Mouse (Mus musculus): ENCODE data around the gene Hoxa3.

Hoxa3 gene

DNA sequence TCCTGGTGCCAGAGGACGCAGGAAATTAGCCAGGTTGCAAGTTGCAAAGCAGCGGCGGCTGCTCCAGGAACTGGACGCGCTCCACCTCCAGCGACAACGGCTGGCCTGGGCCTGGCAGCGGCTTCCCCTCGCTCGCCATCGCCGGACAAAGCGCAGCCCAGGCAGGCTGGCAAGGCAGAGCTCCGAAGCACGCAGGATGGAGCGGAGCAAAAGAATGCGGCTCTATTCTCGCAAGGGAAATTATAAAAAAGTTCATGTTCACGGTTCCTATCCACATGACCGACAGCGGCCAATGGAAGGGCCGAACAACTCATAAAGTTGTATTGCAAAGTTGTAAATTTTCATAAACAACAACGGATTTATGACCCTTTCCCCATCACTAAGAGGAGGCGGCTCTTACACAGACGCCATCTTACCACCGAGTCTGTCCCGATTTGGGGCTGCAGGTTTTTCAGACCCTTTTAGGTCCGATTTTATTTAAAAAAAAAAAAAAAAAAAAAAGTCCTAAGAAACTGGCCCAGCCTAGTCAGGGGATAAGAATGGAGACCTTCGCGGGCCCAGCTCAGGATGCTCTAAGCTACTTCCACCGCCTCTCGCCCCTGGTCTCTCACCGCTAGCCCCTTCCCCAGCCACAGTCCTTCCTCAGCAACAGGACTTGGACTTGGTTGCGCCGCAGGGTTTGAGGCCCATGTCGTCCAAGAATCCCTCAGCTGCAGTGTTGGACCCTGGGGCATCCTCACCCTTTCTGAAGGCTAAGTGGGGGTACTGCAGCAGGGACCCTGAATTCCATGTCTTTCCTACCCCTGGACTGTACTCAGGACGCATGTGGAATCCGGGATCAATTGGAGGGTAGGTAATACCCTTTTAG, at the start of gene Hoxa3, which contains the start of gene Gm28308:
Hoxa3 (minus strand) TSS at position 218 of the 868 bp plus-strand sequence.
Gm28308 (minus strand) TSS at position 221 of the 868 bp plus-strand sequence.
- no peak for DNase-seq (ENCODE audit: low spot score in 2 of 2)

DNA sequence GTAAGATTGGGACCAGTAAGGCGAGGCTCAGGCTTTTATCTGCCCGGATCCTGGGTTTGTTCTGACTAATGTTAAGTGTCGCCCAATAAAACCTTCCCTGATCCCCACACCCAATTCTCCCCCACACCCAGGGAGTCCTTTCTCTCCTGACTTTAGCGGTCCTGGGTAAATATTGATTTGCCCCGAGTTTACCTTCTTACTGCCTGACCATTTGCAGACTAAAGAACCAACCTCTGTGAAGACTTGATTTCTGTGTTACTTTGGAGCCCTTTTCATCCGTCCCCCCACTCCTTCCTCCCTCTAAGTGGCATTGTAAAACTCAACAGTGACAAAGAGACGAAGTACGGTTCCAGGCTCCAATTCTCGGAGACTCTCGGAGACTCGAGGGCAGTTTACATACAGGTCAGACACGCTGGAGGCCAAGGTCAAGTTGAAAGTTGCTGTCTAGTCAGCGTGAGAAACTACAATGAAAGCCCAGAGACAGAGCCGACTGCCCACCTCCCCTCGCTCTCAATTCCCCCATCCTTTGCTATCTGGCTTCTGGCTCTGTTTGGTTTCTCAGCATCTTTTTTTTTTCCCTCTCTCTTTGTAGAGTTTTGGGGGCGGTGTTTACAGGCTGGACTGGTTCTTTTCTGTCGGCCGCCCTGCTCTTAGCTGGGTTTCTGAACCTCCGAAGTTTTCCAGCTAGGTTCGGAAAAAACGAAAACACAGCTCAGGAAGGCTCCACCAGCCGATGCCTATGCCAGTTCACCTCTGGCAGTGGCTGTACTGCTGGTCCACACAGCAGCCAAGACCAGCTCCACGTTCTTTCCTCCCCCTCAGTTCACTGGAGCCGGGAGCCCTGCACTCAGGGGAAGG, 49.6 kb upstream of the Hoxa3 start:
- DNase-seq (ENCODE audit: low spot score in 2 of 2), result no peak

DNA sequence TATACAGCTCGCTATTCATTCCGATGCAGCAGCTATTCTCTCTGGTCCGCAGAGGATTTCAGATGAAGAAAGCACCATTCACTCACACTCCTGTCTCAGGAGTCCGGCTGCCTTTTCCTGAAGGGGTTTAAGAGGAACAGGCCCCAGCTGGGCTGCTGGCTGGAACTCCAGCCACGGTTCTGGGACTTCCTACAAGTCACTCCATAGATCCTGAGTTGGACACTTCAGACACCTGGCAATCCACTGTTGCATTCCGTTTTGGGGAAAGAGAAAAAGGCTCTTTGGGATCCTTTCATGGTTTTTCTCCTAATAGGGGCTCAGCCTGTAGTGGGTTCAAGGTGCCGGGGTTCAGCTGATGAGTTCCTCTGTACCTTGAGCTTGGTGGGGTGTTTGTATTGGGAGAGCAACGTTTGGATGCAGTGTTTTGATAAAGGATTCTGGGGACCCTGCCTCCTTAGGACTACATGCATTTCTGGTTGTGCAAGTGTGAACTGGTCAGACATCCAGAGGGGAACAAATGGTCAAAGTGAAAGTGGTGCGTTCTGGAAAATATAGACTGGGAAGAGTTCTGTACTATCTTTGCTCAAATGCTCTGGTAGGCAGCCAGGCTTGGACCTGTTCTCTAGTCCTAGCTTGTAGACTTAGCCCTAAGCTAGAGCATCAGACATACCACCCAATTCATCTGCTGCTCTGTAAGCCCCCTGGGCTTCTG, 48.8 kb upstream of the Hoxa3 start:
- DNase-seq (ENCODE audit: low spot score in 2 of 2), result no peak

DNA sequence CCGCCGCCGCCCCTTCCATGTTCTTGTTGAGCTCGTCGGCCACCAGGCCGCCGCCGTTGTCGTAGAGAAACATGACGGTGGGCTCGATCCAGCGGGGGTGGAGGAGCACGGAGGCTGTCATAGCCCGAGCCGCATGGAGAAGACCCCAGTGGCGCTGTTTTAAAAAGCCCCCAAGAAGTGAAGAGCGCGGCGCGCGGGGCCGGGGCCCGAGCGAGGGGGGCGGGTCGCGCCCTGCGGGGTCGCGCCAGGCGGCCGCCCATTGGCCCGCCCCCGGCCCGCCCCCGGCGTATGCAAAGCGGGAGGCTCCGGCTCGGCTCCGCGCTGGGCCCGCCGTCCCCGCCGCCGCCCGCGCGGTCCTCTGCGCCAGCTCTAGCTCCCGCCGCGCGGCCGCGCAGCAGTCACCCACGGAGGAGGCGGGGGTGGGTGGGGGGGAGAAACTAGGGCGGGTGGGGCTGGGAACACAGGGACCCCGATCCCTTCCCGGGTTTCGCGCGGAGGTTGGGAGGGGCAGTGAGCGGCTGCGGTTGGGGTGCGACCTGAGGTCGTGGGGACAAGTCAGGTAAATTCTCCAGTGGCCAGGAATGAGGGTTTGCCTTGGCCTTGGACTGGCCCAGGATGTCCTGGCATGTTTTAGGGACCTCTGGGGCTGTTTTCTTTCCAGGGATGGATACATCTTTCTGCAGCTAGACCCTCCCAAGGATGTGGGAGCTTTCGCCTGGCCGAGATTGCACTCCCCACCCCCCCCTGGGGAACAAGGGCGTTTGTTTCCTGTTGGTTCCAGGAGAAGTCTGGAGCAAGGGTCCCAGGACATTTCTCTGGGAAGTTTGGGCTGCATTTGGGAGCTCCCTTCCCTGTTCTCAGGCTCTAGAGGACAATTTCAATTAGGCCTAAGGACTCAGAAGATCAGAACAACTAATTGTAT, 47.8 kb upstream of the Hoxa3 start, which contains the start of gene Hoxa13:
Hoxa13 (minus strand) TSS at position 227 of the 922 bp plus-strand sequence.
- no peak for DNase-seq (ENCODE audit: low spot score in 2 of 2)

DNA sequence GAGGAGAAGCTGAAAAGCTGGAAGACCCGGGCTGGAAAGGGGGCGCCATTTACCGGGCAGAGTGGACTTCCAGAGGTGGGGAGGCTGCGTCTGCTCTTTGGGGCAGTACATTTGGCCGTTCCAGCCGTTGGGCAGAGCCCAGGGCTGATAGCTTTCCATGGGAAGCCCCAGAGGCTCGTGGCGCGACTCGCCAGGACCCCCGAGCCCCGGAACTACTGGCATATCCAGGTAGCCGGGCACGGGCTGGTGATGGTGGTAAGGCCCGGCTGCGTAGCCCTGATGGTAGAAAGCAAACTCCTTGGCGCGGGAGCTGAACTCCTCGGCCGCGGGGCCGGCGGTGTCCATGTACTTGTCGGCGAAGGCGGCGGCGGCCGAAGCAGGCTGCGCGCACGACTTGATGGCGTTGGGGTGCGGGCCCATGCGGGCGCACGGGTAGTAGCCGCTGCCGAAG, 46.7 kb upstream of the Hoxa3 start:
- no peak for DNase-seq (ENCODE audit: low spot score in 2 of 2)

DNA sequence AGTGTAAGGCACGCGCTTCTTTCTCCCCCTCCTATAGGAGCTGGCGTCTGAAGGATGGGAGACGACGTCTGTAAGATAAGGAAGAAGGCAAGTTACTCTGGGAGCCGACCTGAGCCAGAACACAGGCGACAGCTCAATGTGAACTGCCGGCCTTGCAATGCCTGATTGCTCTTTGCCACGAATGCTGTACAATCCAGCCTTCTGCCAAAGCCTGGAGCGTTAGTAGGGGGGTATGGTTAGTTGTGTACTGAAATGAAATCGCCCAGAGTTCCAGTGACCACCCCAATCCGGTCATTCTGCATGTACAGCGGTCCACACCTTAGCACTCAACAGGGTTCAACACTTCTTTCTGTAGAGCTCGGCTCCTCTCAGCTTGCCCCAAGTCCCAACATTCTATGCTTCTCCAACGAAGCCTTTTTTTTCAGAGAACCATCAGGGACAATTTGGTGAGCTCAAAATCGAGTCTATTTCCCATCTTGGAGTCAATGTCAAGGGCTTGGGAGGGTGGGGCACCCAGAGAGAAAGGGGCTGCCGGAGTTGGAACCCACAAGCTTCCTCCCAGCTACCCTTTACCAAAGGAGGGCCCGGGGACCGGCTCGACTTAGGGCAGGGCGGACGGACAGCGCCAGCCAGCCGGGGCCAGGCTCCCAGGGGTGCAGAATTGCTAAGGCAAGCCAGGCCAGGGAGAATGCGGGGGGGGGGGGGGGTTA, 46.1 kb upstream of the Hoxa3 start:
- no peak for DNase-seq (ENCODE audit: low spot score in 2 of 2)

DNA sequence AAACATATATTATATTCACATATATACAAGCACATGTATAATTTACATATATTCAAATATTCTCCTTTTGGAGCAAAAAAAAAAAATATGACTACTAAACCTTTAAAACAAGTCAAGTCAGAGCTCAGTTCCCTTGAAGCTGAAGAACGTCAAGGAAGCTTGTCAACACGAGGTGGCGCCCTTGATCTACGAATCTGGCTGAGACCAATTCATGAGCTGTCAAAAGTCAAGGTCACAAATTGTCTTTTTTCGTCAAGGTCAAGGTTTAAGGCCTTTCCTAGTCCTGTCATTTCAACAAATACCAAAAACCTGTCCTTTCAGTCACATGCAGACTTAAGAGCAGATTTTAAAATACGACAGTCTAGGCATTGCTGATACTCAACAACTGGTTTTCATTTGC, 43.8 kb upstream of the Hoxa3 start:
- DNase-seq (ENCODE audit: low spot score in 2 of 2), result peak; percentile 62 to 65

DNA sequence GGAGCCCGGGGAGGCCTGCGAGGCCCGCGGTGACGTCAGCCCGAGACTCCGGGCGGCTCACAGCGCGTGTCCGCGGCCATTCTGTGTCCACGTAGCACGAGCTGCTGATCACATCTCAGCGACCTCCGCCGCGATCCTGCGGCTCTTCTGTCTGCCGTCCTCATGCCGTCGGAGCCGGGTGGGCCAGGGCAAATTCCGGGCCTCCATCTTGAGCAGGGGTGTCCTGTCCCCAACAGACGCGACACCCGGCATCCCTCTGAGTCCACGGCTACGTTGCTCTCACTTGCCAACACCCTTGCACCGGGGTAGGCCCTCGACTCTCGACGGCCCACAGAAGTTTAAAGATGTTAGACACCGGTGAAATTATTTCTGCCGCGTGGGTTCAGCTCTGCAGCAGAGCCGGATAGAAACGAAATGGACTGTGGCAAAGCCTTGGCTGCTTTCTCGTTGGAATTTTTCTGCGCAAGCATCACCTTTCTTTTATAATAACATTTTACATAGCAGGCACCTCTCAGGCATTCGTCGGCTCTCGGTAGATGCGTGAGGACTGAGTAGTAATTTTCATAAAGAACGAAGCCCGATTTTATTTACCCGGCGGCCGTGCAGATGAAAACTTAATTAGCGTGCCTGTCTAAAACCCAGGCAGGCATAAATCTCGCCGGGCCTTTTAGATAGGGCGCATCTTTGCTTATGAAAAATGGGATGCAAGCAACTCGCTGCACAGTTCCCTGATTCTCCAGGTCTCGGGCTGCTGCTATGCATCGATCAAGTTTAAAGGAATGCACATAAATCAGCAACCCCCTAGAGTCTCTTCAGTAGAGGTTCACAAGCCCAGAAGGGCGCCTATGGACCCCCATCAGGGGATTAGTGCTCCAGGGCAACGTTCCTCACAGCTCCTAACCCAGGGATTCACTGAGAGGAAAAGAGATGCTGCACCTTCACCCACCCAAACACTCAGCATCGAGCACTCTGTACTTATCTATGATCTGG, 40.7 kb upstream of the Hoxa3 start:
- DNase-seq (ENCODE audit: low spot score in 2 of 2), result no peak

DNA sequence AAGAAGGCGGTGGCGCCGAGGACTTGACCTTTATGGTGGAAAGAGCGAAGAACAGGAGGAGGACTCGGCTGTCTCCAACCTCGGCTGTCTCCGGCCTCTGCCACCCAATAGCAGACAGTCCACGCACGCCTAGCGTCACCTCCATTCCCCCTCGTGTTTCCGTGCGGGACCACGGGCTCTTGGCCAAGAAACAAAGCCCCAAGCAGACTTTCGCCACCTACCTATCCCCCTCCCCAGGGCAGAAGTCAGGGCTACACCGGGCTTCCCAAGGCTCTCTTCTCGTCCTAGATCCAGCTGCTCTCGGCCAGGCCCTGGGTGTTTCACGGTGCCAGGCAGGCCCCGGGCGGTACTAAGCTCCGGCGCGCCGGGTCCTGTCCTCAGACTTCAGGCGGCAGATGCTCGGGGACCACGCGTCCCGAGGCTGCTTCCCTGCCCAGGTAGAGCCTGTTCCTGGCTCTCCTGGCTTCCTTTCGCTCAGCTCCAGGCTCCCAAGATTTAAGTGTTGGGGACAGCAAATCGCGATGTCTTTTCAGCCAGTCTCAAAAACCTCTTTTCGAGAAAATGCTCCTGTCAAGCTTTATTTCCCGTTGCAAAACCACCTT, 39.7 kb upstream of the Hoxa3 start:
- DNase-seq (ENCODE audit: low spot score in 2 of 2), result no peak

DNA sequence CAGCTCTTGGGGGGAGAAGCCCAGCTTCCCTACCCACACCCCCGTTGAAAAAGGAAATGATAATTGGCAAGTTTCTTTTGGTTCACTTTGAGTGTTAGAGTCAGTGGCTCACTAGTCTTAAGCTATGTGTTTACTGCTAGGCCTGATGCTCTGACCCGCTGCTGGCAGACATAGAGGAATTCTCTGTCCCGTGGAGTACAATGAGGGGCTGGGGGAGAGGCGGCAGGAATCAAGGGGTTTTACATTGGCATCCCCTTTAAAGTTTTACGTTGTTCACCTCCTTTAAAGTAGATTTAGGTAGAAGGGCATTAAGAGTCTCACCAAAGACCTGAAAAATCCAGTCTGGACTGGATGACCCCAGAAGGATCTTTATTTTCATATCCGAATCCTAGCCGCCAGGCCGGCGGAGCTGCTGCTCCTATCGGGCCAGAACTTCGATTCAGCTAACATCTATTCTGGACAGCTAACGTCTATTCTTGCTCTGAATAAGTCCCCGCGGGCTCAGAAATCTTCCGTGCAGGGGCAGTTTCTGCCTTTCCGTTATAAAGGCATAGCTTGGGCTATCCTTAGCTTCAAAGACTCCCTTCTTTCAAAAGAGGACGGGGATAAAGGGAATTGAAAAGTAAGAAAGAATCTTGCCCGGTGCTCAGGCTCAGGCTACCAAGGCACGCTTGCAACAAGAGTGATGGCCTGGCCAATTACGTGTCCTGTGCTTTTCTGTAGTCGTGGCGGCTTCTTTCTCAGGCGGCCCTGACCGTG, 39.1 kb upstream of the Hoxa3 start:
- no peak for DNase-seq (ENCODE audit: low spot score in 2 of 2)

DNA sequence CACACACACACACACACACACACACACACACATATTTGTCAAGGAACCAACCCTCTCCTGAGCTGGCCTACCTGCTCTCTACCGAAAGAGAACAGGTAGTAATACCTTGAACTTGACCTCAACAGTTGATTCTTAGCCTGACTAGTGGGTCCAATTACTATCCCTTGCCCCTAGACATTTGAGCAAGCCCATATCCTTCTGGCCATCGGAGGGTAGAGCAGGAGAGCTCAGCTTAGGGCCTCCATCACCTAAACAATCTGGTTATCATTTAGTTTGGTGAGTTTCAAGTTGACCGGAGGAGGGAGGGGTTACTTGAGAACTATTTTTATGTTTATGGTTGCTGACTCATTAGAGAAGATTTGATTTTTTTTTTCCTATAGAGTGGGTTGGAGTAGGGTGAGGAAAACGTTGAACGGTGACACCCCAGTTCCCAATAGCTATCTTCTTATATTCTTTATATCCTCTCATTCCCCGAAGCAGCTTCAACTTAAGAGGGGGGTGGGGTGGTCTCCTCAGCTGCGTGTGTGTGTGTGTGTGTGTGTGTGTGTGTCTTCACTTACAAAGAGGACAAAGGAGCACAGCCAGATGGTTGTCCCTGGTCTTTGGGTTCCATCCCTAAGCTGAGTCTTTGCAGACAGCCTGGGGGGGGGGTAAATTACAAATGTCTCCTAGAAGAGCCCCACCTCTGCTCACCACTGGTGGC, 38.2 kb upstream of the Hoxa3 start:
- DNase-seq (ENCODE audit: low spot score in 2 of 2), result no peak

DNA sequence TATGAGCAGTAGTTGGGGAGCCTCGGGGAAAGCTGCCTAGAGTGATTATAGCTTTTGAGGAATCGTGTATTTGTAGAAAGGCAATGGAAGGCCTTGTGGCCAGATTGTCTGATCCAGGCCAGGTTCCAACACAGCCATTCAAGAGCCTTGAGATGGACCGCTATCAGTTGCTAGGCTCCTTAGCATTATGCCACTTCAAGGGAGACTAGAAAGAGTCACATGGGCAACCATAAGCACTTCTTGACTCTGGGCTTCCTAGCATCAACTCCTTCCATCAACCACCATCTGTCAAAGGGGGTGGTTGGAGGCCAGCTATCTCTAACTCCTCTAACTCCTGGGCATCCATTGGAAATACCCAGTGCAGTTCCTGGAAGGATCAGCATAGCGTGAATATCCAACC, 36.7 kb upstream of the Hoxa3 start:
- no peak for DNase-seq (ENCODE audit: low spot score in 2 of 2)

DNA sequence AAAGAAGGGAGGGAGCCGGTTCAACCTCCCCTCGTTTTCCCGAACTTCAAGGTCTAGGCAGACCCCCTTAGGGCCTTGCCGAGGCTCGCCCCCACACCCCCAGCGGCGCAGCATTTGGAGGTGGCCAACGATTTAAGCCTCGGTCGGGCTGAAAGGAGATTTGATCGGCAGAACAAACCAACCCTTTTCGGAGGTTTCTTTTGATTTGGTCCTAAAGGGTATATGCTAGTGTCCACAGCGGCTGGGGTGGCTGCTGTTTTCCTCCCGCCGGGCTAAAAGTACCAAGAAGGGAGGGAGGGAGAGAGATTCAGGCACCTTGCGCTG, 36.2 kb upstream of the Hoxa3 start:
- DNase-seq (ENCODE audit: low spot score in 2 of 2), result no peak

DNA sequence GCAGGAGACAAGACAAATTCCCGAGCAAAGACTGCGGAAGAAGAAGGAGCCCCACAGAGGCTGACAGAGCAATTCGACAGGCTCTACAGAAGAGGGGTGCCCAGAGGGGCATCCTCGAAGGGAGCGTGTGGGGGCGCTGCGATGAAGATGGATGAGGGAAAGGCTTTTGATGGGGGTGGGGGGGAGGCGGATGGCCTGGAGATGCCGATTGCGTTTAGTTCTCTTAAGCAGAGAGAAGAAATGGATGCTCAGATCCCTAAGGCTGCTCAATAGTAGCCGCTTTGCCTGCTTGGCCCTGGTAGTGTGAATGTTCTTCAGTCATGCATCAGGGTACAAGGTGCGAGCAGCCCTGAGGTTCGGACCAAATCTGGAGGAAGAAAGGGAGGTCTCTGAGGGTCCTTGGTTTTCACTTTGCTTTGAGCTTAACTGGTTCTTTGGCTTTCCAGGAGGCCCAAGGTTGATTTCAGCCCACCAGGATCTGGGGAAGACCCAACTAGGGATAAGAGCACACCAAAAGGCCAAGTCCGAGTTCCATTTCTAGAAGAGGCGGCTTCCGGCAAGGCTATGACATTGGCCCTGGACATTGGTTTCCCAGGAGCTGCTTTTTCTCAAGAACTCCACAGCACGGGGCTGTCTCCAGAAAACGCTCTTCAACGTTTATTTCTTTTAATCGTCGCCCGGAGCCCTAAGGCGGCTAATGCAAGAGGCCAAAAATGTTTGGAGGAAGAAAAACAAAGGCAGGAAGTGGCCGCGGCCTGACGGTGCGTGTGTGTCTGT, 35.7 kb upstream of the Hoxa3 start:
- DNase-seq (ENCODE audit: low spot score in 2 of 2), result no peak

DNA sequence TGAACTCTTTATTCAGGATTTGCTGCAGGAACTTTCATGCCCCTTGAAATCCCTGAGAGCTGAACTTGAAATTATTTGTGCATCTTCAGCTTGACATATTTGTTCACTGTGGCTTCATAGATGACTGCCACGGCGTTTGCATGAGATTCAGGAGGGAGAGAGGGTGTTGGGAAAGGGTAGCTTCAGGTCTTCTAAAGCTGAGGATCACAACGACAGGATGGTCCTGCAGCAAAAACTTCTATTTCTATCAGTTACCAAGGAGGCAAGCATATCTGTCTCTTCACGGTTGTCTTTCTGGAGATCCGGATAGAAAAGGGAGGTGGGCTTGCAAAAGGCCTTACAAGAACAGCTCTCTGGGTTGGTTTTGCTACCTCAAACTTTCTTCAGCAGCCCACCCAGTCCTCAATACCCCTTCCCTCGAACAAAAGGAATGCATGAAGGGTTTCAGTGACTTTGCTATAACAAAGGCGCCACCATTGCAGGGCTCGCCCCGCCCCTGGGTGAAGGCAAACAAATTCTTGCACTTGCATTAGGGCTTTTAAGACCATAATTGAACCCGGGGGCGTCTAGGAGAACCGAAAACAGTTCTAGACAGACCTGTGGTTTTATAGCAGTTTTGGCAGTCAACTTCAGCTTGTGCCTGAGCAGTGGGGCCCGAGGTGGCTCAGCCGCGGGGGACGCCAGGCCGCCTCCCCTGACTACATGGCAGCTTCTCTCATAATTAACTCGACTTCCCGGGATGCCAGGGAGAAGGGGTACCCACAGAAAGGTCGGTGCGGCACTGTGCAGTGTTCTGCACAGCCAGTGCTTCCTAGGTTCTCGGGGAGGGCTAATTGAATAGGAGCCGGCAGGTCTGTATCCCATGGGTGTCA, 34.9 kb upstream of the Hoxa3 start:
- DNase-seq (ENCODE audit: low spot score in 2 of 2), result no peak

DNA sequence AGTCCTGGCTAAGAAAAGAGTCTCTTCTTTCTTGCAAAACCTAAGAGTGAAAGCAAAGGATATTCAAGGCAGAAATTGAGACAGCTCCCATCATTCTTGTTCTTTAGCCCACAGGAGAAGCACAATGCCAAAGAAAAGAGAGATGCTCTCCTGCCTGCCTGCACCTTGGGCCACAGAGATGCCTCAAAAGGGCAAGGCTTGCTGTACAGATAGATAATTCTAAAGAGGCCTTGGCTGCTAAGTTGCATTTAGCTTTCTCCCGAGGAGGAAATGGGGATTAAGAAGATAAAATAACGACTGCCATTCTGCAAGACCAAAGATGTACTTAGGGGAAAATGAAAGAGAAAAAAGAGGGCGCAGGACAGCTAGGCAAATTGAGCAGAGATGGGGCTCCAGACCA, 33.8 kb upstream of the Hoxa3 start:
- no peak for DNase-seq (ENCODE audit: low spot score in 2 of 2)

Data from frontal cortex, postnatal 25 days (tissue).